Mouse (Mus musculus): Measurements from ENCODE around the gene Ankrd23. TPM values are rescaled to one million over a fixed set of nuclear protein-coding genes. Genes with fewer than 3 reads are reported as not detected.
A peak's percentile ranks its signal among the peaks of the same experiment; 100 is the strongest.

Ankrd23 gene
- total RNA-seq, 1 experiment from 2014 or later = 9.1 TPM

GRCm38 (mm10) chr1:36546888-36547471, 10.3 kb upstream of the Ankrd23 start, which contains the start of gene Ankrd39:
Ankrd39 (minus strand) TSS chr1:36547445.
- peak; percentile 98 for ATAC-seq (replicated peaks; ENCODE audit: low read depth, poor library complexity, severe bottlenecking)

GRCm38 (mm10) chr1:36545845-36546600, 9.3 kb upstream of the Ankrd23 start:
- no peak for ATAC-seq (replicated peaks; ENCODE audit: low read depth, poor library complexity, severe bottlenecking)

- ATAC-seq (replicated peaks; ENCODE audit: low read depth, poor library complexity, severe bottlenecking) = no peak
These were observed 8.7 kb upstream of the Ankrd23 start for GRCm38 (mm10) chr1:36545382-36545781.

- no peak for ATAC-seq (replicated peaks; ENCODE audit: low read depth, poor library complexity, severe bottlenecking)
These were observed 6.2 kb upstream of the Ankrd23 start for GRCm38 (mm10) chr1:36542925-36543324.

- ATAC-seq (replicated peaks; ENCODE audit: low read depth, poor library complexity, severe bottlenecking) = no peak
These were observed 5.2 kb upstream of the Ankrd23 start for GRCm38 (mm10) chr1:36541844-36542243.

GRCm38 (mm10) chr1:36540807-36541206, 4.1 kb upstream of the Ankrd23 start:
- ATAC-seq (replicated peaks; ENCODE audit: low read depth, poor library complexity, severe bottlenecking) = no peak

- no peak for ATAC-seq (replicated peaks; ENCODE audit: low read depth, poor library complexity, severe bottlenecking)
These were observed 3.4 kb upstream of the Ankrd23 start for GRCm38 (mm10) chr1:36540132-36540531.

GRCm38 (mm10) chr1:36539186-36539585, 2.5 kb upstream of the Ankrd23 start, which contains the start of gene Gm42417:
Gm42417 (minus strand) TSS chr1:36539429.
- no peak for ATAC-seq (replicated peaks; ENCODE audit: low read depth, poor library complexity, severe bottlenecking)

DNA sequence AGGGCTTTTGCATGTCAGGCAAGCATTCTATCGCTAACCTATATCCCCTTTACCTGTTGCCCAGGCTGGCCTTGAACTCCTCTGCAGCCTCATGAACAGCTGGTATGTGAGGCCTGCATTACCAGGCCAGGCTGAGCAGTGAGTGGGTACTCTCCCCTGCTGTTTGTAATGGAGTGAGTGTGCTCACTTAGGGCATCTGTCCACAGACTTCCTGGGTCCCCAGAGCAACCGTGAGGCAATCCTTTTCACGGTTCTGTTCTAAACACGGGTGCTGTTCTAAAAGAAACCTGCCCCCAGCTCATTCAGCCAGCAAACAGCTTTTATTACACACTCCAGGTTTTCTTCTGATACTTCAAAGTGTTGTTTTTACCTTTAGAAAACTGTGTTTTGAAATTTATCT, 2.0 kb upstream of the Ankrd23 start:
- no peak for ATAC-seq (replicated peaks; ENCODE audit: low read depth, poor library complexity, severe bottlenecking)

GRCm38 (mm10) chr1:36536397-36536728, 320 bp downstream of the Ankrd23 start:
- no peak for ATAC-seq (replicated peaks; ENCODE audit: low read depth, poor library complexity, severe bottlenecking)

GRCm38 (mm10) chr1:36535477-36536396, 946 bp downstream of the Ankrd23 start:
- no peak for ATAC-seq (replicated peaks; ENCODE audit: low read depth, poor library complexity, severe bottlenecking)

GRCm38 (mm10) chr1:36534595-36535058, 2.1 kb downstream of the Ankrd23 start:
- ATAC-seq (replicated peaks; ENCODE audit: low read depth, poor library complexity, severe bottlenecking) = peak; percentile 60

- no peak for ATAC-seq (replicated peaks; ENCODE audit: low read depth, poor library complexity, severe bottlenecking)
These were observed 3.1 kb downstream of the Ankrd23 start for GRCm38 (mm10) chr1:36533546-36533945.

- ATAC-seq (replicated peaks; ENCODE audit: low read depth, poor library complexity, severe bottlenecking) = no peak
These were observed 5.2 kb downstream of the Ankrd23 start for GRCm38 (mm10) chr1:36531461-36531860.

DNA sequence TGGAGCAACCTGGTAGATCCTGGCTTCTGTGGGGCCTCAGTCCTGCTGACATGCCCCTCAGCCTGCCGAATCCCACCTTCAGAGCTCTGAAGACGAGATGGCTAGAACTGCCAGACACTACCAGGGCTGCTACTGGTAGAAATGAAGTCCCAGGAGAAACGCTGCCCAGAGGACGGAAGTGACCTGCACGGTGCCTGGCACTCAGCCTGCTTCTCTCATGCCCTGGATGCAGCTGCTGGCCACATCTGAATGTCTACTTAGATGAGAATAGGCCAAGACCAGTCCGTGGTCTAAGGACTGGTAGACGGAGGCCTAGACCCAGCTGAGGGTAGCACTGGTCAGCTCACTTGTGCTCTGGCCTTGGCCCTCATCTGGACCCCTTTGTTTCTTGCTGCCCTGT, 5.7 kb downstream of the Ankrd23 start:
- no peak for ATAC-seq (replicated peaks; ENCODE audit: low read depth, poor library complexity, severe bottlenecking)

- no peak for ATAC-seq (replicated peaks; ENCODE audit: low read depth, poor library complexity, severe bottlenecking)
These were observed 6.2 kb downstream of the Ankrd23 start for GRCm38 (mm10) chr1:36530485-36530884.

DNA sequence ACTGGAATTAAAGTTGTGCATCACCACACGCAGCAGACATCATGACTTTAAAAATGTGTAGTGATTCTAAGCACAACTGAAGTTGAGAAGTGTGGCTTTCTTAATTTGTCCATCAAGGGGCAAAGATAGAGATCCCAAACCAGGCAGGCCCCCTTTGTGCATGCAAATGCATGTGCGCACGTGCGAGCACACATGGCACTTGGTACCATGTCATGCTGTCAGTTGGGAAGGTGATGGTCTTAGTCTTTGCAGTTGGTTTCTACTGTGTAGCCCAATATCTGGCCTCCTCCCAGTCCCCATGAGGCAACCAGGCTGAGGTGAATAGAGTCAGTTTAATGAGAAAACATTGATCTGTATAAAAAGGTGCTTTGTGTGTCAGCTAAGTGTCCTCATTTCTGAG, 6.8 kb downstream of the Ankrd23 start:
- no peak for ATAC-seq (replicated peaks; ENCODE audit: low read depth, poor library complexity, severe bottlenecking)

GRCm38 (mm10) chr1:36529274-36529673, 7.4 kb downstream of the Ankrd23 start:
- ATAC-seq (replicated peaks; ENCODE audit: low read depth, poor library complexity, severe bottlenecking) = no peak

GRCm38 (mm10) chr1:36528351-36528750, 8.3 kb downstream of the Ankrd23 start:
- ATAC-seq (replicated peaks; ENCODE audit: low read depth, poor library complexity, severe bottlenecking) = no peak

GRCm38 (mm10) chr1:36526903-36527302, 9.8 kb downstream of the Ankrd23 start:
- ATAC-seq (replicated peaks; ENCODE audit: low read depth, poor library complexity, severe bottlenecking) = no peak

GRCm38 (mm10) chr1:36525774-36526173, 10.9 kb downstream of the Ankrd23 start:
- no peak for ATAC-seq (replicated peaks; ENCODE audit: low read depth, poor library complexity, severe bottlenecking)

All from common myeloid progenitor, adult 5-6 weeks (primary cell).